Mouse (Mus musculus) NIH3T3 (cell line): ENCODE measurements at regions not wholly inside any gene's neighbourhood (a gene's known extent, or its start where the extent isn't known, plus 50 kb on each side); places are given as distances from the start of the nearest gene placed in this dataset.

Experiments
- DNase-seq: peaks from one replicate; pipeline ENCODE4 v3.0.0-alpha.2; 2012; ENCODE audit warnings: low read depth

DNA sequence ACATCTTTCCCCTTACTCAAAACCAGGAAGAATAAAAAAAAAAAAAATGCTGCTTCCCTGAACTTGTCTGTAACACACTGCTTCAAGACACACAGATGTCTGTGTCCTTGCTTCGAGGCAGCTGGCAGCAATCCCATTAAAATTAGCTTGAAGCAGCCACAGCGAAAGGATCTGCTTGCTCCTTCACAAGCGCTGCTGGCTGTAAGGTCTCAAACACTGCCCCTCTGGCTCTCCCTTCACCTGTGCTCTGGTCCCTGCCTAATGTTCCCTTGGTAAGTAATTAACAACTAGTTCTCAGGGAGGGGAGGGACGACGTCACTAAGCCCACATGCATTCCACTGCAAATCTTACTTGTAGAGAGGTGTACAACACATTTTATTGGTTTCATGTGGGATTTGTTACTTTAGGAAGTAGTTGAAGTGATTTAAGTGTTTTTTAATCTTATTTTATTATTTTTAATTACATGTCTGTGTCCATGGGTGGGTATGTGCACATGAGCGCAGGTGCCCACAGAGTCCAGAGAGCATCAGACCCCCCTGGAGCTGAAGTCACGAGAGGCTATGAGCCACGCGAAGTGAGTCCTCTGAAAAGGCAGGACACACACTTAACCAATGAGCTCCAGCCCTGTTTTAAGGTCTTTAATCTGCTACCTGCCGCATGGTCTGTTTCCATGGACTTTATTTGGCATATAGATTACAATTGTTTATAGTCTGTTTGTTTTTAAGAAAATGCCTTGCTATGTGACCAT lies 61.1 kb upstream of the Cers6 start:
- DNase-seq: no peak

DNA sequence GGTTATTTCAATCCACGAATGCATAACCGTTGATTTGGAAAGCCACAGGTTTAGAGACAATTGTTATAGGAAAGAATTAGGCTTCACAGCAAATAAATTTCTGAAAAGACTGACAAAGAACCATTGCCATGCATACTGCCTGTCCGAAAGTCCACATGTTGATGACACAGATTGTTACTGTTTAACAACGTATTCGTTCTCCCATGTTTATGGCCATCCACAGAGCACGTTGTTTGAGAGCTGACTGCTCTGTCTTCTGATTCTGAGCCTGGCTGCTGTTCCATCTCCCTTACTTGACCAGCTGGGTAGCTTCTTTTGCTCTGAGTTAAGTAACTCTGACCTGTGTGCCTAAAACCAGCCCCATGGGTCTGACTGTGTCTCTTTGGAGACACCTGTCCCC lies 57.1 kb upstream of the Cers6 start:
- DNase-seq: no peak

DNA sequence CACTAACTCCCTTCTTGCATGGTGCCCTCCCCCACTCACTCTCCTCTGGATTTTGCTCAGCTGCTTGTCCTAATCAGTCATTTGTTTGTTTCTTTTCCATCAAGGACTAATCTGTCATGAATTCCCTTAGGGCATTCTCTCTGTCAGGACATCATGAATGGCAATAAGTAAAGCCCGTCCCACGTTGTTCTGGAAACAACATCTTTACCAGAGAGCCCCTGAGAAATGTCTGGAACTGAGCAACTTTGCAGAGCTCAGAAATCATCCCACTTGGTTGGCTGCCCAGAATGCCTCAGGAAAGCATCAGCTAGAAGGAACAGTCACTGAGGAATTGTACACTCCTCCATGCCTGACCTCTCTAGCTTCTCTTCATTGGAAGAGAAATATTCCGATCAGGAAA lies 55.4 kb upstream of the Cers6 start:
- peak; percentile 85 for DNase-seq

DNA sequence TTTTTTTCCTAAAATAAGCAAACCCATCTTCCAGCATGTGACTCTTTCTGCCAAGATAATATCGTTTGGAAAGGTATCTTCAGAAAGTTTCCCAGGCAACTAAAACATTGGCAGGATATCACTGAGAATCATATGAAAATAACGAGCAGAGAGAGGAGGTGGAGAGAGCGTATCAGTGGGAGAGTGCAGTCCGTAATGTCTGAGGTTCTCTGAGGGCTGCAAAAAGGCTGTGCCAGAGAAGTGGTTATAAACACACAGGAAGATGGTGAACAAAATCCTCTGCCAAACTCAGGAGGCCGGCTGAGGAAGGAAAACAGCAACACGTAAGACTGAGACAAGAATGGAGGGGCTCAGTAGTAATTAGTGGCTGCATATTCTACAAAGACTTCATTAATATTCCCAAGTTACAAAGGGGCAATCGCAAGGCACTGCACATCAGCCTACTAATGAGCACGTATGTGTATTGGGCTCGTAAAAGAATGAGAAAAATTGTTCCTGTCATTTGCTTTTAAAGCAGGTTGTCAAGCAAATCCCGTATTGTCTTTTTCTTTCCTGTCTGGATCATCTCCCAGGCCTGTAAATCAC lies 54.8 kb upstream of the Cers6 start:
- DNase-seq: no peak
